Mouse (Mus musculus) neutrophil, adult 5-6 weeks (primary cell): ENCODE results near the gene Tmem47. TPM values are rescaled to one million over a fixed set of nuclear protein-coding genes. Genes with fewer than 3 reads are reported as not detected.

Experiments
- ATAC-seq: fragments of 151-379, 151-347 bp; 2 replicates; pipeline ENCODE4 v1.8.0; 2017; ENCODE audit warnings: mild to moderate bottlenecking, moderate TSS enrichment; ENCODE audit not compliant: insufficient number of reproducible peaks, poor library complexity, low FRiP score, severe bottlenecking; ENCODE audit errors: extremely low read depth
- total RNA-seq: library from RNA; stranded (forward); fragments of 200-1000 nt; gene quantifications from 2 replicates; pipeline ENCODE4 v1.2.3, GENCODE M21; 2017

Tmem47 gene
- not detected in 2 replicates for total RNA-seq

DNA sequence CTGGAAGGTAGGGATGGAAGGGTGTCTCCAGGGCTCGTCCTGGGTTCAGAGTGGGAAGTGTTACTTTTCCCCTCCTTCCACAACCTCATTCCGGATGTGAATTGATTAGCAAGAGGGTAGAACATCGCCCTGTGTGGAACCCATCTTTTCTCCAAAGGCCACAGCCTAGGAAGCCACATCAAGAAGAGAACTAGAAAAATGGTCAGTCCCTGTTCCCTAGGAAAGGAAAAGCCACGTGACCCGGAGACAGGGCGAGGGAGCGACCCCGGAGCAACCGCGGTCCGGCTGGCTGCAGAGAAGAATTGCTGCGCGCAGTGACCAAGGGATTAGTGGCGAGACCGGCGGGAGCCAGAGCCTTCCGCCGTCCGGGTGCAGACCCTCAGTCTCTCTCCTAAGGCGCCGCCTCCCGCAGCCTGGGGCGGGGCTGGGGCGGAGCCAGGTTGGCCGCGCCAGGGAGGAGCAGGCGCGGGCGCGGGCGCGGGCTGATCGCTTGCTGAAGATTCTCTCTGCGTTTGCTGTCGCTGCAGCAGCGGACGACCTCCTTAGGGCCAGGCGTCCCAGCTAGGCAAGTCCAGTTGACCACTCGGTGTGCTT lies at the start of gene Tmem47:
Gene Tmem47 (plus strand): TSS at position 489 of the 594 bp plus-strand sequence.
- ATAC-seq, result no peak

DNA sequence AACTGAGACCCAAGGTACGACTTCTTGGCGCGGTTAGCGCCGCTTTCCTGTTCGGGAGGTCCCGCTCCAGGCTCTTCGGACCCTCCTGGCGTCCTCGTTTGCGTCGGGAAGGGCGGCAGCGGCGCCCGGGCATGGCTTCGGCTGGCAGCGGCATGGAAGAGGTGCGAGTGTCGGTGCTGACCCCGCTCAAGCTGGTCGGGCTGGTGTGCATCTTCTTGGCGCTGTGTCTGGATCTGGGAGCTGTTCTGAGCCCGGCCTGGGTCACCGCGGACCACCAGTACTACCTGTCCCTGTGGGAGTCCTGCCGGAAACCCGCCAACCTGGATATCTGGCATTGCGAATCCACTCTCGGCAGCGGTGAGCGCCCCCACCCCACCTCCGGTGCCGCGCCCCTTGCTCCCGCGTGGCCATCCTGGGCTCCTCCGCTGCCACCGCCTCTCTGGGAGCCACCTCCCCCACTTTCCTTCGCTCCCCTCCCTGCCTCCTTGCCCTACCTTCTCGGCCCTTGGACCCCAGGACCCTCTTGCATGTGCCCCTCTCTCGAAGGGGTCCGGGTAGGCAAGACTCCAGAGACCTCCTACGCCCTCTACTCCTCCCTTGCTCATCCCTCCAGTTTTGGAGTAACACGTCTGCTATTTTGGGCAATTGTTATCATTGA lies 435 bp downstream of the Tmem47 start:
- ATAC-seq, result no peak

DNA sequence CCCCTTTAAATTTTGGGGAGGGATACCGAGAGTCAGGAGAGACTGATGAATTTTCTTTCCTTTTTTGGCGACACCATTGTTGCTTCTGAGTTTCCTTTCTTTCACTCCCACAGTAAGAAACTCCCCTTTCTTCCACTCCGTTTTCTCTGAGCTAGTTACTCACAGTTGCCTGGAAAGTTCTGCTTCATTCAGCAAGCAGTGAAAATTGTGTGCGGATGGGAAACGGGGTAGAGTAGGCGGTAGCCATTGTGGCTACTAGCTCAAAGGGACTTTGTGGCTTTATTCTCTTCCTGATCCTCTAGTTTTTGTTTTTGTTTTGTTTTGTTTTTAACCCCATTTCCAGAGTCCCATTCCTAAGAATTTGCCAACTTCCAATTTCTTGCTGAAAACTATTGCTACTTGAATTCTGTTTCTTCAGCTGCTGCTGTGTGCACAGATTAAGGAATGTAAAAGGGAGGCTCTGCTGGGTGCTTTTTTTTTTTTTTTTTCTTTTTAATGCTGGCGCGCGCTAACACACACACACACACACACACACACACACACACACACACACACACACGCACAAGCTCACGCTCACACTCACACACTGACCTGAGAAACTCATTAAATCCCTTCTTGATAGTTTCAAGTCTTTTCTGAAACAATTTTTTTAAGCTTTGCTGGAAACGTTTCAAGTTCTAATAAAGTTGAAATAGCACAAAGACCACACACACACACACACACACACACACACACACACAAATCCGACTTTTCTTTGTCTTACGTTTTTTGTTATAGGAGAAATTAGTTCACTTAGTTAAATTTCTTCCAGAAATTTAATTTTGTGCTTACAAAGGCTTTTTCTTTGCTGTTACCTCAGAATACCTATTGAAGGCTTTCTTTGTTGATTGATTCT lies 1.5 kb downstream of the Tmem47 start:
- ATAC-seq, result no peak

DNA sequence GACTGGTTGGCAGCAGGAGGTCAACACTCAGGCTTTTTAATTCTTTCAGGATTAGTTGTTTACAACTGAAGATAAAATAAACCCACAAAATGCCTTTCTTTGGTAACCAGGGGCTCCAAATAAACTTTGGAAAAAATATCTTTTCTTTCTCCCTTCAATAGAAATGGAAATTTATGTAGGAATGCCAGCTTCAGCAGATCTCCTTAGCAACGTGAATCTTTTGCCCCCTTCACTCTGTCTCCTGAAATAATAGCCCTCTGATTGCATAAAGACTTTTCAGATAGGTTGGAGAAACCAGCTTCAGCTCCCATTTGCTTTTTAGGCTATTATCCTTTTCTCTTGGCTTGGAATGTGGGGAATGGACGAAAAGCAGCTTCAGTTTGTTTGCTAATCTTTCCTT lies 2.2 kb downstream of the Tmem47 start:
- ATAC-seq, result no peak

DNA sequence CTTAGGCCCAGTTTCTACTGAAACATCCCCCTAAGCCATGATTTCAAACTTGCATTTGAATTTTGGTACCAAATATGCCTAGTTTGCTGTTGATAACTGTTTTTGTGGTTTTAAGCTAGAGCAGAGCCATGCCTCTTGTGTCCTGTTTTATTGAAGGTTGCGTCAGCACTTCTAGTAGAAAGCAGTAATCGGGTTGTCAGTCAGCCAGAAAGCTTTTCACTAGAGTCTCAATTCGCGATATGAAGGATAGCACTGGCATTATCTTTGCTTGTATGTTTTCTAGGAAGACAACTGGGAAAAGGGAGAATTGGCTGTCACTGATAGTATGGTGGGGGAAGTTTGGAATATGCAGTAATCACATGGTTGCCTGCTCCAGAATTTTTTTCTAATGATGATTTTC lies 3.3 kb downstream of the Tmem47 start:
- ATAC-seq, result no peak

DNA sequence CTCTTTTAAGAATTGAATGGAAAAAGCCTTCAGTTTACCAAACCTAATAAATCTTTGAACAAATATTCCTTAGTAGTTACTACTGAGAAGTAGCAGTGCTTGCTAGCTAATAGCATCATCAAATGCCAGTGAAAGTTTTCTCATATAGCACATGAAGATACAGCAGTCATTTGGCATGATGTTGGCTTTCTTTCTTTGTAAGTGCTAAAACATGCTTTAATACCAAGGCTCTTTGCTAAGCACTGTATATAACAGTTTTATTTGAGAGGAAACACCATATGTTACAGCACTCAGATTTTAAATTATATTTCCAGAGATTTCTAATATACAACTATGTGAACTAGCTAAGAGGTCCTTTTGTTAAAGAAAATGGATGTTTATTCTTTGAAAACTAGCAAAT lies 8.0 kb downstream of the Tmem47 start:
- ATAC-seq, result no peak

DNA sequence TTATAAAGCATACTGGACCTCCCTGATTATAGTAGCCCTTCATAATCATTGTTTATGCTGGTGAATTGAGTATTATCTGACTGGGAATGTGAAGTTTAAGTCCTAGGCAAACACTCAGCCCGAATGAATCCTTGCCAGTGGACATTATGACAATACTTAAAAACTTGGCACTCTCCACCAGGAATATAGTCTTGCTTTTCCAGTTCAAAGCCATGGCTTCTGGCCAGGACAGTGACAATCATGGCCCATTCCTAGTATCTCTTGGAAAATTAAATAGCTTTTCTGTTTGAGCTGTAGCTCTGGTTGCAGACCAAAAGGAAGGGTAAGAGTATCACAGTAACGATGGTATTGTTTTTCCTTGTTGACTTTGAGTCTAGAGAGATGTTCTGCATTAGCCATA lies 10.5 kb downstream of the Tmem47 start:
- no peak for ATAC-seq

DNA sequence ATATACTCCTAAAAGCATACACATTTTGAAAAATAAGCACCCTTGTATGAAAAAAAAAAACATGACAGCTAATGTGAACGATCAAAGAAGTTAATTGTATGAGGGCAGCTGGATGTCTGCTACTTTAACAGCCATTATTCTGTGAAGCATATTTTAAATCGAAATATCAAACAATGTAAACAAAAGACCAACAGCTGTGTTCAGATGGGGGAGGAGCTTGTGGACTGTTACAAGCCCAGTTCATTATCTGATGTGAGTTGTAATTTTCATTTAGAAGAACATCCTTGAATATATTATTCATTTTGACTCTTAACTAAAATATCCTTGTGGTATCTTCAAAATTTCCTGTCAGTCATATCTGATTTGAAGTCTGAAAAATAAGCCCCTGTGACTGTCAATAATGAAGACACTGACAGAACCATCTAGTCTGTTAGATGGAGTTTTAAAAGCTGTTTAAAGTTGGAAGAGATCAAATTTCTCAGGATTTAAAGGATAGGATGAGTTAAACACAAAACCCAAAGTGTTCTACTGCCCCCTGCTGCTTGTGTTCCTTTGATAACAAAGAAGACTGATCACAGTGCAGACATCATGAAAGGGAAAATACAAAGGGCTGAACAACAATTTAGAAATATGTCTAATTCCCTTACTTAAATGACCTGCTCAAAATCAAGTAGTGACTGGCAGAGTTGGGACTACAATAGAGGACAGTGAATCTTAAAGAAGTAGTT lies 14.7 kb downstream of the Tmem47 start:
- no peak for ATAC-seq

DNA sequence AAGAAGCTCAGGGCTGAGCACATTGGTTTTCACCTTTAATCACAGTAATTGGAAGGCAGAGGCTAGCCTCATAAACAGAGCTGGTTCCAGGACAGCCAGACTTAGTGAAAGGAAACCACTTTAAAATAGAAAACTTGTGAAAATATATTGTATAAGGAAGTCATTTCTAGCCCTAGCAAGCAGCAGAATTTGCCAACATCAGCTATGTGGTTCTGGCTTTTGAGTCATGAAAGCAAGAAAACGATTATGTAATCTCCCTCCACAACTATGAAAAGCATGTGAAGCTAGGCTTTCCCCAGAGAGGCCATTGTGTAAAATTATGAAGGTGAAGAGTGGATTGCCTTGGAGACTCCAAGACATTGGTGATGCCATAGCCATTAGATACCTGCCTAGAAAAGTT lies 76.9 kb downstream of the Tmem47 start:
- no peak for ATAC-seq
